Mouse (Mus musculus): ENCODE results near the gene Immp2l. TPM values are rescaled to one million over a fixed set of nuclear protein-coding genes. Genes with fewer than 3 reads are reported as not detected.

Immp2l gene
- polyA plus RNA-seq, 1 experiment from 2014 or later = 7.4 TPM

GRCm38 (mm10) chr12:41192829-41193228, 168.9 kb downstream of the Immp2l start:
- DNase-seq (ENCODE audit: low spot score) (no peak), ATAC-seq (ENCODE audit: low FRiP score) (no peak)
- Histone ChIP-seq H3K27me3 (ENCODE audit: control insufficient read depth, insufficient read depth, low read length) (no peaks in the 10 kb centered on the region), H3K9ac (no peak overlapping the region), H3K4me3 (replicated peaks; ENCODE audit: low read length) (no peak overlapping the region), H3K27ac (no peak overlapping the region), H3K4me2 (replicated peaks) (no peak overlapping the region), H3K4me1 (replicated peaks; ENCODE audit: control insufficient read depth, insufficient read depth, low read length) (no peaks in the 10 kb centered on the region), H3K9me3 (ENCODE audit: control insufficient read depth, low read length) (no peaks in the 10 kb centered on the region), H3K36me3 (replicated peaks; ENCODE audit: control insufficient read depth, insufficient read depth) (no peaks in the 10 kb centered on the region)
- WGBS = 84% methylated on average over 3 of the region's 3 CpGs

- no peaks in the 10 kb centered on the region for H3K9me3 ChIP-seq (ENCODE audit: control insufficient read depth, low read length)
- H3K4me2 ChIP-seq (replicated peaks) = no peak overlapping the region
- no peaks in the 10 kb centered on the region for H3K27me3 ChIP-seq (ENCODE audit: control insufficient read depth, insufficient read depth, low read length)
- H3K9ac ChIP-seq = no peak overlapping the region
- no peaks in the 10 kb centered on the region for H3K4me1 ChIP-seq (replicated peaks; ENCODE audit: control insufficient read depth, insufficient read depth, low read length)
- DNase-seq (ENCODE audit: low spot score) = no peak
- ATAC-seq (ENCODE audit: low FRiP score) = no peak
- no peaks in the 10 kb centered on the region for H3K36me3 ChIP-seq (replicated peaks; ENCODE audit: control insufficient read depth, insufficient read depth)
- H3K4me3 ChIP-seq (replicated peaks; ENCODE audit: low read length) = no peak overlapping the region
- 92% methylated on average over 2 of the region's 2 CpGs for WGBS
- H3K27ac ChIP-seq = no peak overlapping the region
Observed at GRCm38 (mm10) chr12:41196374-41196773, 172.5 kb downstream of the Immp2l start.

GRCm38 (mm10) chr12:41215186-41215585, 191.3 kb downstream of the Immp2l start:
- no peaks in the 10 kb centered on the region for H3K9me3 ChIP-seq (ENCODE audit: control insufficient read depth, low read length)
- H3K27ac ChIP-seq = no peak overlapping the region
- no peak overlapping the region for H3K9ac ChIP-seq
- H3K4me1 ChIP-seq (replicated peaks; ENCODE audit: control insufficient read depth, insufficient read depth, low read length) = no peaks in the 10 kb centered on the region
- DNase-seq (ENCODE audit: low spot score) (no peak), ATAC-seq (ENCODE audit: low FRiP score) (no peak)
- WGBS = 64% methylated on average over 1 of the region's 1 CpGs
- no peak overlapping the region for H3K4me2 ChIP-seq (replicated peaks)
- no peaks in the 10 kb centered on the region for H3K27me3 ChIP-seq (ENCODE audit: control insufficient read depth, insufficient read depth, low read length)
- no peaks in the 10 kb centered on the region for H3K36me3 ChIP-seq (replicated peaks; ENCODE audit: control insufficient read depth, insufficient read depth)
- no peak overlapping the region for H3K4me3 ChIP-seq (replicated peaks; ENCODE audit: low read length)

- Histone ChIP-seq H3K4me2 (replicated peaks) (no peak overlapping the region), H3K27ac (no peak overlapping the region), H3K27me3 (ENCODE audit: control insufficient read depth, insufficient read depth, low read length) (no peaks in the 10 kb centered on the region), H3K4me3 (replicated peaks; ENCODE audit: low read length) (no peak overlapping the region), H3K4me1 (replicated peaks; ENCODE audit: control insufficient read depth, insufficient read depth, low read length) (no peaks in the 10 kb centered on the region), H3K36me3 (replicated peaks; ENCODE audit: control insufficient read depth, insufficient read depth) (no peaks in the 10 kb centered on the region), H3K9me3 (ENCODE audit: control insufficient read depth, low read length) (no peaks in the 10 kb centered on the region), H3K9ac (no peak overlapping the region)
- ATAC-seq (ENCODE audit: low FRiP score) = no peak
- no peak for DNase-seq (ENCODE audit: low spot score)
- 69% methylated on average over 3 of the region's 3 CpGs for WGBS
Observed at GRCm38 (mm10) chr12:41221893-41222292, 198.0 kb downstream of the Immp2l start.

GRCm38 (mm10) chr12:41223686-41224085, 199.8 kb downstream of the Immp2l start:
- Histone ChIP-seq H3K27ac (no peak overlapping the region), H3K4me2 (replicated peaks) (no peak overlapping the region), H3K36me3 (replicated peaks; ENCODE audit: control insufficient read depth, insufficient read depth) (no peaks in the 10 kb centered on the region), H3K9me3 (ENCODE audit: control insufficient read depth, low read length) (no peaks in the 10 kb centered on the region), H3K4me3 (replicated peaks; ENCODE audit: low read length) (no peak overlapping the region), H3K4me1 (replicated peaks; ENCODE audit: control insufficient read depth, insufficient read depth, low read length) (no peaks in the 10 kb centered on the region), H3K27me3 (ENCODE audit: control insufficient read depth, insufficient read depth, low read length) (no peaks in the 10 kb centered on the region), H3K9ac (no peak overlapping the region)
- ATAC-seq (ENCODE audit: low FRiP score) (no peak), DNase-seq (ENCODE audit: low spot score) (no peak)
- 61% methylated on average over 1 of the region's 1 CpGs for WGBS

- no peak overlapping the region for H3K4me2 ChIP-seq (replicated peaks)
- H3K36me3 ChIP-seq (replicated peaks; ENCODE audit: control insufficient read depth, insufficient read depth) = no peaks in the 10 kb centered on the region
- WGBS = 45% methylated on average over 4 of the region's 4 CpGs
- no peaks in the 10 kb centered on the region for H3K27me3 ChIP-seq (ENCODE audit: control insufficient read depth, insufficient read depth, low read length)
- no peak overlapping the region for H3K4me3 ChIP-seq (replicated peaks; ENCODE audit: low read length)
- no peak overlapping the region for H3K27ac ChIP-seq
- no peak overlapping the region for H3K9ac ChIP-seq
- no peaks in the 10 kb centered on the region for H3K9me3 ChIP-seq (ENCODE audit: control insufficient read depth, low read length)
- H3K4me1 ChIP-seq (replicated peaks; ENCODE audit: control insufficient read depth, insufficient read depth, low read length) = no peaks in the 10 kb centered on the region
- DNase-seq (ENCODE audit: low spot score) (no peak), ATAC-seq (ENCODE audit: low FRiP score) (no peak)
Observed at GRCm38 (mm10) chr12:41224538-41224937, 200.6 kb downstream of the Immp2l start.

- ATAC-seq (ENCODE audit: low FRiP score) (no peak), DNase-seq (ENCODE audit: low spot score) (no peak)
- Histone ChIP-seq H3K4me3 (replicated peaks; ENCODE audit: low read length) (no peak overlapping the region), H3K9ac (no peak overlapping the region), H3K9me3 (ENCODE audit: control insufficient read depth, low read length) (no peaks in the 10 kb centered on the region), H3K36me3 (replicated peaks; ENCODE audit: control insufficient read depth, insufficient read depth) (no peaks in the 10 kb centered on the region), H3K27me3 (ENCODE audit: control insufficient read depth, insufficient read depth, low read length) (no peaks in the 10 kb centered on the region), H3K27ac (no peak overlapping the region), H3K4me1 (replicated peaks; ENCODE audit: control insufficient read depth, insufficient read depth, low read length) (no peaks in the 10 kb centered on the region), H3K4me2 (replicated peaks) (no peak overlapping the region)
- WGBS = 46% methylated on average over 2 of the region's 2 CpGs
Observed at GRCm38 (mm10) chr12:41231966-41232365, 208.1 kb downstream of the Immp2l start.

GRCm38 (mm10) chr12:41237880-41238279, 214.0 kb downstream of the Immp2l start:
- H3K9me3 ChIP-seq (ENCODE audit: control insufficient read depth, low read length) = no peaks in the 10 kb centered on the region
- ATAC-seq (ENCODE audit: low FRiP score) (no peak), DNase-seq (ENCODE audit: low spot score) (no peak)
- H3K9ac ChIP-seq = no peak overlapping the region
- H3K36me3 ChIP-seq (replicated peaks; ENCODE audit: control insufficient read depth, insufficient read depth) = no peaks in the 10 kb centered on the region
- no peak overlapping the region for H3K4me2 ChIP-seq (replicated peaks)
- WGBS = 82% methylated on average over 3 of the region's 3 CpGs
- H3K27me3 ChIP-seq (ENCODE audit: control insufficient read depth, insufficient read depth, low read length) = no peaks in the 10 kb centered on the region
- no peak overlapping the region for H3K27ac ChIP-seq
- H3K4me3 ChIP-seq (replicated peaks; ENCODE audit: low read length) = no peak overlapping the region
- no peaks in the 10 kb centered on the region for H3K4me1 ChIP-seq (replicated peaks; ENCODE audit: control insufficient read depth, insufficient read depth, low read length)

- Histone ChIP-seq H3K36me3 (replicated peaks; ENCODE audit: control insufficient read depth, insufficient read depth) (no peaks in the 10 kb centered on the region), H3K4me2 (replicated peaks) (no peak overlapping the region), H3K9me3 (ENCODE audit: control insufficient read depth, low read length) (no peaks in the 10 kb centered on the region), H3K27ac (no peak overlapping the region), H3K4me3 (replicated peaks; ENCODE audit: low read length) (no peak overlapping the region), H3K27me3 (ENCODE audit: control insufficient read depth, insufficient read depth, low read length) (no peaks in the 10 kb centered on the region), H3K9ac (no peak overlapping the region), H3K4me1 (replicated peaks; ENCODE audit: control insufficient read depth, insufficient read depth, low read length) (no peaks in the 10 kb centered on the region)
- DNase-seq (ENCODE audit: low spot score) (no peak), ATAC-seq (ENCODE audit: low FRiP score) (no peak)
- whole genome bisulfite sequencing = 80% methylated on average over 2 of the region's 2 CpGs
Observed at GRCm38 (mm10) chr12:41241221-41241620, 217.3 kb downstream of the Immp2l start.

- no peaks in the 10 kb centered on the region for H3K27me3 ChIP-seq (ENCODE audit: control insufficient read depth, insufficient read depth, low read length)
- no peak overlapping the region for H3K4me2 ChIP-seq (replicated peaks)
- no peak overlapping the region for H3K9ac ChIP-seq
- no peak overlapping the region for H3K27ac ChIP-seq
- H3K4me1 ChIP-seq (replicated peaks; ENCODE audit: control insufficient read depth, insufficient read depth, low read length) = no peaks in the 10 kb centered on the region
- 100% methylated on average over 1 of the region's 1 CpGs for WGBS
- H3K4me3 ChIP-seq (replicated peaks; ENCODE audit: low read length) = no peak overlapping the region
- no peaks in the 10 kb centered on the region for H3K9me3 ChIP-seq (ENCODE audit: control insufficient read depth, low read length)
- ATAC-seq (ENCODE audit: low FRiP score) (no peak), DNase-seq (ENCODE audit: low spot score) (no peak)
- H3K36me3 ChIP-seq (replicated peaks; ENCODE audit: control insufficient read depth, insufficient read depth) = no peaks in the 10 kb centered on the region
Observed at GRCm38 (mm10) chr12:41248254-41248653, 224.4 kb downstream of the Immp2l start.

Measured in hindbrain, embryonic 14.5 days (tissue).